Mouse (Mus musculus) bone marrow, adult 2 months (tissue): ENCODE results near the gene Tradd. TPM values are rescaled to one million over a fixed set of nuclear protein-coding genes. Genes with fewer than 3 reads are reported as not detected.
A peak's percentile ranks its signal among the peaks of the same experiment; 100 is the strongest.

ENCODE experiments used
- H3K27ac ChIP-seq: fragments of 200-500 bp; 2 replicates; pipeline ENCODE4 v1.5.1; 2012; ENCODE audit warnings: low read depth, mild to moderate bottlenecking, control low read depth, inconsistent platforms, low read length; ENCODE audit not compliant: control insufficient read depth, poor library complexity, insufficient read depth
- H3K4me1 ChIP-seq: fragments of 200-500 bp; 2 replicates; pipeline ENCODE4 v1.6.1; 2011; ENCODE audit warnings: low read length; ENCODE audit not compliant: control insufficient read depth, insufficient read depth
- H3K4me3 ChIP-seq: fragments of 200-500 bp; replicated peaks from 2 replicates; pipeline ENCODE3; 2011; ENCODE audit warnings: mild to moderate bottlenecking, low read depth, low read length, control low read depth; ENCODE audit not compliant: control insufficient read depth
- CTCF ChIP-seq: fragments of 200-500 bp; IDR thresholded peaks from 2 replicates; pipeline ENCODE4 v1.5.1; 2011; ENCODE audit warnings: low read length, control low read depth; ENCODE audit not compliant: control insufficient read depth, insufficient read depth
- POLR2A ChIP-seq: fragments of 200-500 bp; IDR thresholded peaks from 2 replicates; pipeline ENCODE4 v1.6.1; 2011; ENCODE audit warnings: low read depth, mild to moderate bottlenecking, control low read depth, low read length, borderline replicate concordance; ENCODE audit not compliant: control insufficient read depth
- WGBS: fragments of 180-500 bp; shearing (Covaris S2); methylation state at CpG from one replicate; pipeline ENCODE4 v1.1.7; 2018; 5-methylcytosine and 5-hydroxymethylcytosine counted together
- polyA plus RNA-seq: library from polyadenylated mRNA; stranded (reverse); fragments of >200 nt; gene quantifications from 2 replicates; pipeline ENCODE4 v1.2.4, GENCODE M21; 2011; ENCODE audit warnings: low replicate concordance; ENCODE audit not compliant: missing spikeins, insufficient read depth, insufficient read length

Tradd gene
- polyA plus RNA-seq, 1 experiment = 11.3 TPM

DNA sequence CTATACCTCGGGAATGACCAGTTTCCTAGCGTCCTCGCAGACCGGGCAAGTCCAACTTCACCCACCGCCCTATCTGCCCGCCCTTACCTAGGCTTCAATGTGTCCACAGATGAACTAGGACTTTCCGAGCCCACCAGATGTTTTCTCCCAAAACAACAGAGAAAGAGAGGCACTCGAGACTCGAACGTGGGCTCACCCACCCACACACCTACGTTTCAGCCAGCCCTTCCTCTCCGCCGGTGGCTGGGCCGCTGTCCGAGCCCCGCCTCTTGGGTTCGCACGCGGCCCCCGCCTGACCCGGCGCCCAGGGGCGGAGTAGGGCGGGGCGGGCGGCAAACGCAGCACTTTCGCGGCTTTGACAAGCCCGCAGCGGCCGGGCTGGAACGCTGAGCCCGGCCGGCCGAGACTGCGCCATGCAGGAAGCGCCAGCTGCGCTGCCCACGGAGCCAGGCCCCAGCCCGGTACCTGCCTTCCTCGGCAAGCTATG is 5.1 kb upstream of the Tradd start, which contains the start of gene Hsf4:
Gene Hsf4, plus strand, starts transcription at position 341 of the 487 bp plus-strand sequence.
- Histone ChIP-seq H3K4me1 (no peaks in the 10 kb centered on the region), H3K27ac (no peak within 1 kb of the TSS; the same call in 1 of the 2 replicates), H3K4me3 (no peak within 1 kb of the TSS)
- TF ChIP-seq POLR2A = peak; percentile 32; the same call in 1 of the 2 replicates
- no peak for TF ChIP-seq CTCF
- WGBS = 5% methylated on average over 42 of the region's 42 CpGs

- TF ChIP-seq CTCF (no peak), POLR2A (no peak)
- no peak overlapping the region for H3K4me3 ChIP-seq
Measured at GRCm38 (mm10) chr8:105269075-105269458, 4.7 kb upstream of the Tradd start.

DNA sequence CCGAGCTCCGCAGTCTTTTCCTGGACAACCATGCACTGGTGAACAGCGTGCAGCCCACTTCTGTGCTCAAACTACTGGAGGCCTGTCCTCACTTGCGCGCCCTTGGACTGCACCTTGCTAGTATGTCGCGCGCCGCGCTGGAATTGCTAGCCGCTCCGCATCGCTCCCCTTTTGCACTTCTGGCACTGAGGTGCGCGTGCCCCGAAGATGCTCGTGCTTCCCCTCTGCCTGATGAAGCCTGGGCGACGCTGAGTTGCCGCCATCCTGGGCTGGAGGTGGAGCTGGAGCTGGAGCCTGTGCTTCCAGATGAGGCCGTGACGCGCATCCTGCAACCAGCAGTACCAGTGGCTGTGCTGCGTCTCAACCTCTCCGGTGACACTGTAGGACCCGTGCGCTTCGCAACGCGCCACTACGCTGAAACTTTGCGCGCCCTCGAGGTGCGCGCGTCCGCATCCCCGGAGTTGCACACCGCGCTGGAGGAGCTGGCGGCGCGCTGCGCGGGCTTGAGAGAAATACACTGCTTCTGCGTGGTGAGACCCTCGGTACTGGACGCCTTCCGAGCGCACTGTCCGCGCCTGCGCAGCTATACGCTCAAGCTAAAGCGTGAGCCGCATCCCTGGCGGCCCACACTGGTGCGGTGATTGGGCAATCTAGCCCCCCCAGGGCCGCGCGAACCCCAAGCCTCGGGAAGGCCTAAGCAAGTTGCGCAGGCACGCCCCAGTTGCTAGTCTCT is 4.1 kb upstream of the Tradd start:
- Histone ChIP-seq H3K27ac (no peak overlapping the region; the same call in 1 of the 2 replicates), H3K4me3 (no peak overlapping the region)

More at GRCm38 (mm10) chr8:105269075-105269458, 4.7 kb upstream of the Tradd start:
- no peaks in the 10 kb centered on the region for H3K4me1 ChIP-seq
- 19% methylated on average over 10 of the region's 10 CpGs for WGBS
- no peak overlapping the region for H3K27ac ChIP-seq

DNA sequence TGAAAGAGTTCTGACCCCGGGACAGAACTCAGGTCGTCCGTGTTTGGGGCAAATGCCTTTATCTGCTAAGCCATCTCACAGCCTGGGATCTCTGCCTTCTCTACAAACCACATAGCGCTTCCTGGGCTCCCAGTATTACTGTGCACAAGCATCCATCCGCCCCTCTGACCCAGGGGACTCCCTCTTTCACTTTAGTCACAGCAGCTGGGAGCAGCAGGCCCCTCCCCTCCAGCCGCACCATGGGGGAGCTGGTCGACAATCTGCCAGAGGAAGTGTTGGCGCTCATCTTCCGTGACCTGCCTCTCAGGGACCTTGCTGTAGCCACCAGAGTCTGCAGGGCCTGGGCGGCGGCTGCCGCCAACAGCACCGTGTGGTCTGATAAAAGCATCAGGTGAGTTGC is 2.4 kb upstream of the Tradd start:
- Histone ChIP-seq H3K4me3 (no peak overlapping the region), H3K27ac (0 out of 2 replicates have a peak overlapping the region, but pooled peaks have one; percentile 36), H3K4me1 (no peaks in the 10 kb centered on the region; the same call in 1 of the 2 replicates)
- 51% methylated on average over 13 of the region's 13 CpGs for WGBS
- no peak for TF ChIP-seq CTCF
- no peak for TF ChIP-seq POLR2A

More for the DNA sequence above, 4.1 kb upstream of the Tradd start:
- WGBS = 40% methylated on average over 65 of the region's 65 CpGs
- peak; percentile 6; the same call in 1 of the 2 replicates for TF ChIP-seq POLR2A
- no peak for TF ChIP-seq CTCF
- no peaks in the 10 kb centered on the region for H3K4me1 ChIP-seq

- Histone ChIP-seq H3K4me3 (peak overlapping the region; percentile 43), H3K27ac (0 out of 2 replicates have a peak overlapping the region, but pooled peaks have one; percentile 2), H3K4me1 (peaks cover 6% of the 10 kb centered on the region; the same call in 1 of the 2 replicates)
- 1% methylated on average over 10 of the region's 10 CpGs for WGBS
- no peak for TF ChIP-seq POLR2A
- TF ChIP-seq CTCF = no peak
Measured at GRCm38 (mm10) chr8:105265128-105265527, 719 bp upstream of the Tradd start.

DNA sequence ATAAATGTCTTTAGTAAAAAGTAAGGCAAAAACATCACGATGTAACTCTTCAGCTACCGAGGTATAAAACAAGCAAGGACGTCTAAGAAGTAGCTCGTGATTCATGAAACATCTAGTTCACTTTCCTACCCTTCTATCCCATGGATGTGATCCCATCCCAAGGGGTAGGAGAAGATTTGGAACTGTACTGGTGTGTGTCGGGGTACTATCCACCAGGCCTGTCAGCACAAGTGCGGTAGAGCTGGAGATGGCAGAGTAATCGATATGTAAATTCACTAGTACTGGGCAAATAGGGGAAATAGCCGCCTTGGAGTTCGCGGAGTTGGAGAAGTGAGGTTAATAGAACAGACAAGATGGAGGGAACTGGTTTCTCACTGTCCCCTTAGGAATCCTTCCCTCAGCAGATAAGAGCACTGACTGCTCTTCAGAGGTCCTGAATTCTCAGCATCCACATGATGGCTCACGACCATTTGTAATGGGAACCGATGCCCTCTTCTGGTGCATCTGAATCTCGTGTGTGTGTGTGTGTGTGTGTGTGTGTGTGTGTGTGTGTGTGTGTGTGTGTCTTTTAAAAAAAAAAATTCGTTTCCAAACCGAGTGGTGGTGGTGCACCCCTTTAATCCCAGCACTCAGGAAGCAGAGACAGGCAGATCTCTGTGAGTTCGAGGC is 1.0 kb downstream of the Tradd start:
- H3K4me3 ChIP-seq = peak overlapping the region; percentile 99
- 53% methylated on average over 16 of the region's 16 CpGs for WGBS
- no peak overlapping the region for H3K27ac ChIP-seq
- peaks cover 11% of the 10 kb centered on the region for H3K4me1 ChIP-seq
- TF ChIP-seq POLR2A (no peak), CTCF (no peak)

DNA sequence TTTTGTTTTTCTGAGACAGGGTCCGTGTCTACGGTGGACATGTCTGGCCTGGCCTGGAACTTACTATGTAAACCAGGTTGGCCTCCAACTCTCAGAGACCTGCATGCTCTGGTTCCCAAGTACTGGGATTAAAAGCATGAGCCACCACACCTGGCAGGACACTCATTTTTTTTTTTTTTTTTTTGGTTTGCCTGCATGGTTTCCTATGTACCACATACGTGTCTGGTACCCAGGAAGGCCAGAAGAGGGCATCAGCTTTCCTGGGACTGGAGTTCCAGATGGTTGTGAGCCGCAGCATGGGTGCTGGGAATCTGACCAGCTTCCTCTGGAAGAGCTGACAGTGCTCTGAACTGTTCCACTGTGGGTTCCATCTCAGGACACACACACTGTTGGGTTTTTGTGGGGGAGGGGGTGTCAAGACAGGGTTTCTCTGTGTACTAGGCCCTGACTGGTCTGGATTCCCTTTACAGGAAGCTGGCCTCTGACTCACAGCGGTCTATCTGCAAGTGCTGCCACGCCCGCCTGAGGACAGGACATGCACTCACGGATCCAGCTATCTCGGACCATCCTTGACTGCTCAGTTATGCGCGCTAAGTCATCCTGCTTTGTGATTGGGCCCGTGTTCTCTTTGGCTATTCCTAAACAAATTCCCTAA is 3.0 kb downstream of the Tradd start:
- 87% methylated on average over 12 of the region's 12 CpGs for WGBS
- TF ChIP-seq CTCF (no peak), POLR2A (no peak)
- Histone ChIP-seq H3K4me1 (peaks cover 11% of the 10 kb centered on the region), H3K27ac (no peak overlapping the region), H3K4me3 (no peak overlapping the region)

DNA sequence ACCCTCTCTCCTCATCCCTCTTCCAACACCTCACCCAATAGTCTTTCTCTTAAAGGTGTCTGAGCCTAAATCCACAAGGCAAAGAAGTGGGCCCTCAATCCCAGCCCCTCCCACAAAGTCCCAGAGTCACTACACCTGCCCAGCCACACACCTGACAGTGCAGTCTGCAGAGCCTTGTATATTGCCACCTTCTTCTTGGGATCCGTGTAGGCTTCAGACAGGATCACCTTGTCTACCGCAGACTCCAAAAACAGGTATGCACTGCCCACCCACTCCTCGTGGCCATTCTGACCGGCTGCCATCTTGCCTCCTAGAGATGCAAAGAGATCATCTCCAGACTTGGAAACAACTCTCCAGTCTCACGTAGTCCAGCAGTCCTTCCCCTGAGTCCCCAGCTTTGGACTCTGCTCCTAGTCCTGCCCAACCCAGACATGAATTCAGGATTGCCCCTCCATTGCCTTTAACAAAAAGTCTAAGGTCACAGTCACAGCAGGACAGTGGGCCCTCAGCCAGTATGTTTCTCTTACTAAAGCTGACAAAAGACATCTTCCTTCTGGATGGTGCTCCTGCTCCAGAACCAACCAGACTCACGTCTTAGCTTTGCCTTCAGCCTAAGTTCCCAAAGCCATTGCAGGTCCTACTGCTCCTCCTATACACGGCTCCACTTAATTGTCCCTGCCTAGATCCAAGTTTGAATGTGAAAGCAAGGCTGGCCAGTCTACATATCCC is 3.9 kb downstream of the Tradd start:
- Histone ChIP-seq H3K27ac (no peak overlapping the region), H3K4me3 (no peak overlapping the region), H3K4me1 (peaks cover 11% of the 10 kb centered on the region)
- TF ChIP-seq CTCF = no peak
- TF ChIP-seq POLR2A = no peak
- whole genome bisulfite sequencing = 85% methylated on average over 7 of the region's 7 CpGs
